Comparison of ENCODE assay signal across 8 mouse cellular contexts in the genomic region with DNA sequence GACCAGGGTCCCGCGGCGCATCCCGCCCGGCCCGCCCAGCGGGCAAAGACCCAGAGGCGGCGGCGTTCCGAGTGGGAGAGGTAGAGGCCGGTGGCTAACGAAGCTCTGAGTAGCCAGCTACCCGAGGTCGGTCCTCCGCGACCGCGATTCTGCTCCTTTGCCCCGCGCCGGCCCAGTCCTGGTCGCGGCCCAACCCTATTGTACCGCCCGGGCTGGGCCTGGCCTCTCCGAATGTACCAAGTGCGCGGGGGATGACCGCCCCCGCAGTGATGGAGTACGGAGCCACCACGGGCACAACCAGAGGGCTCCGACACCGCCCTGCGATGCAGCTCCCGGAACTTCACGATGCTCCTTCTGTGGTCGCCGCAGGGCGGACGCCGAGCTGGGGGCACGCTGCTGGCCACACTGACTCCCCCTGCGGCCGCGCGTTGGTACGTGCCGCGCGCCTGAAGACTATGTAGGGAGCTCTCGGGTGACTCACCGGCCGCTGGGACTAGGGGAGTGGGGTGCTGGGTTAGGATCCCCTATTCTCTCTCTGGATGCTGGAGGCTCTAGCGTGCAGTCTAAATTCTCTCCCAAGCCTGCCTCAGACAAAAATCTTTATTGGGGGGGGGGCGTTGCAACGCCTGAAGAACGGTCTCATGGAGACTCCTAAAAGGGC. TPM values are rescaled to one million over a fixed set of nuclear protein-coding genes. Genes with fewer than 3 reads are reported as not detected.
DNase-seq lines count a peak whose midpoint lies in the region; ATAC-seq lines count a peak whose summit lies in the region.

A gene (minus strand): TSS at position 213 of the 661 bp plus-strand sequence.

- peak within 1 kb of the TSS; percentile 79 for H3K4me3 ChIP-seq in brown adipose tissue, adult 24 weeks (ENCODE audit: insufficient read depth, low read depth, low read length)
- peak within 1 kb of the TSS; percentile 99 for H3K4me3 ChIP-seq in heart, embryonic 13.5 days
- peak within 1 kb of the TSS; percentile 88 for H3K4me3 ChIP-seq in liver, embryonic 12.5 days

- H3K27ac ChIP-seq in brown adipose tissue, adult 24 weeks (replicated peaks; ENCODE audit: low read depth, low read length), result peak within 1 kb of the TSS; percentile 91
- peak within 1 kb of the TSS; percentile 96 for H3K27ac ChIP-seq in heart, embryonic 13.5 days (replicated peaks)
- H3K27ac ChIP-seq in liver, embryonic 12.5 days, result peak within 1 kb of the TSS; percentile 85

- peak within 1 kb of the TSS; percentile 100 for H3K9ac ChIP-seq in heart, embryonic 13.5 days
- peak within 1 kb of the TSS; percentile 92 for H3K9ac ChIP-seq in liver, embryonic 12.5 days

- peak; percentile 68 for ATAC-seq in erythroid progenitor cell, adult 5-6 weeks (replicated peaks; ENCODE audit: low FRiP score, poor library complexity, severe bottlenecking)
- ATAC-seq in heart, embryonic 13.5 days (ENCODE audit: extremely low read depth, insufficient number of reproducible peaks, low FRiP score, low TSS enrichment), result peak; percentile 84
- ATAC-seq in liver, embryonic 12.5 days, result peak; percentile 84

- H3K27me3 ChIP-seq in heart, embryonic 13.5 days (replicated peaks), result no peaks in the 10 kb centered on the region
- H3K27me3 ChIP-seq in liver, embryonic 12.5 days (replicated peaks), result peaks cover 39% of the 10 kb centered on the region
- H3K27me3 ChIP-seq in splenic B cell, adult 2 months (ENCODE audit: control insufficient read depth, insufficient read depth, low read length, poor library complexity, severe bottlenecking), result no peaks in the 10 kb centered on the region

- DNase-seq in CD4-positive helper T cell, adult 2 months (ENCODE audit: low read depth, low spot score), result peak; percentile 92
- DNase-seq in kidney, postnatal 10 days, result peak; percentile 92
- DNase-seq in naive thymus-derived CD4-positive, alpha-beta T cell, adult 2 months (ENCODE audit: low read depth), result peak; percentile 93
- peak; percentile 89 for DNase-seq in splenic B cell, adult 2 months (ENCODE audit: low read depth, low spot score)

- WGBS in heart, embryonic 13.5 days, result under 1% methylated on average over 59 of the region's 59 CpGs
- under 1% methylated on average over 54 of the region's 59 CpGs for WGBS in liver, embryonic 12.5 days (ENCODE audit: insufficient replicate concordance)

- peak within 1 kb of the TSS; percentile 98 for H3K4me2 ChIP-seq in heart, embryonic 13.5 days
- H3K4me2 ChIP-seq in liver, embryonic 12.5 days, result peak within 1 kb of the TSS; percentile 100

- no peaks in the 10 kb centered on the region for H3K9me3 ChIP-seq in heart, embryonic 13.5 days
- no peaks in the 10 kb centered on the region for H3K9me3 ChIP-seq in liver, embryonic 12.5 days (replicated peaks)

- peaks cover 44% of the 10 kb centered on the region for H3K4me1 ChIP-seq in brown adipose tissue, adult 24 weeks (ENCODE audit: control insufficient read depth, insufficient read depth, insufficient read length, low read length)
- peaks cover 80% of the 10 kb centered on the region for H3K4me1 ChIP-seq in heart, embryonic 13.5 days
- H3K4me1 ChIP-seq in liver, embryonic 12.5 days, result peaks cover 89% of the 10 kb centered on the region

- H3K36me3 ChIP-seq in heart, embryonic 13.5 days, result no peaks in the 10 kb centered on the region
- no peaks in the 10 kb centered on the region for H3K36me3 ChIP-seq in liver, embryonic 12.5 days
- no peaks in the 10 kb centered on the region for H3K36me3 ChIP-seq in splenic B cell, adult 2 months (ENCODE audit: control insufficient read depth, insufficient read depth, low read length, poor library complexity, severe bottlenecking)

RNA-seq across cellular contexts. Expression of the gene that starts here (rescaled TPM):
- polyA plus RNA-seq in brown adipose tissue, adult 24 weeks (2012; ENCODE audit: insufficient read depth, insufficient read length, missing spikeins), result 27.0 and 28.4 TPM in 2 replicates
- total RNA-seq in erythroid progenitor cell, adult 5-6 weeks (2015; ENCODE audit: low replicate concordance), result 6.7 and 12.3 TPM in 2 replicates
- 6.3 and 8.2 TPM in 2 replicates for total RNA-seq in erythroid progenitor cell, adult 5-6 weeks (2017; ENCODE audit: low replicate concordance)
- polyA plus RNA-seq in heart, embryonic 13.5 days (2015; fragmentation: Nextera tagmentation; extraction: Ambion mirVana), result 36.7 and 37.1 TPM in 2 replicates
- polyA plus RNA-seq in liver, embryonic 12.5 days (2016; fragmentation: Nextera tagmentation; extraction: Ambion mirVana), result 20.9 and 23.3 TPM in 2 replicates

Comparison
In these comparisons a context has a peak if more than half of its experiments do, and no peak if none do; other contexts are left out.
1. Peak in every context shown above with its lines: DNase-seq, ATAC-seq, H3K4me3 ChIP-seq and H3K27ac ChIP-seq.